Mouse (Mus musculus): ENCODE results near the gene Sgms2.

DNA sequence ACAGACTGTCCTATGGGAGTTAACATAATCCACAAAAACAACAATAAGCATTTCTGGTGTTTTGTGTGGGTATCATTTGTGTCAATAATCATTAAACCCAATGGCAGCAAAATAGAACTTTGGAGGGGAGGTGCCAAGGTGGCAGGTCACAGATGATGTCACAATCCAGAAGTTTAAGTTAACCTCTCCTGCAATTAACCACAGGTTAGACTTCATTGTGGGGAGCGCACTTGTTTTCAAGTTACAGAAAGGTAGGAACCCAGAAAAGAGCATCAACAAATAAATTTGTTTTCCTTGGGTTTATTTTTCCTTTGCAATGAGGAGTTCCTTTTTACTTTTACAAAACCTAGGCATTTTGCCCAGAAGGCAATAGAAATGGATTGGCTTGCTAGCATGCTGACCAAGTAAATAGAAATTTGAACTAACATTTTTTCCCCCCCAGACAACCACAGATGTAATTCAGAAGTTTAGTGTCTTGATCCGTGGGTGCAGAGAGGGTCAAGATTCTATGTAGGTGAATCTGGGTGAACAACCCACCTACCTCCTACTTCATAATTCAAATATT, at the start of gene Sgms2:
- no peak for TF ChIP-seq CTCF (IDR thresholded peaks at IDR 0.05; ENCODE audit: extremely low read depth, insufficient read depth, insufficient read length, insufficient replicate concordance)
- TF ChIP-seq POLR2A (IDR thresholded peaks at IDR 0.05; ENCODE audit: low read depth, low read length), result no peak

All from spleen, adult 2 months (tissue).